Mouse (Mus musculus): ENCODE data around the gene Tpm4.
"Not testable (repeated sequence)": the region's sequence is repeated elsewhere in the genome, so short reads cannot be mapped to it uniquely, and the experiment has no call there.

Tpm4 gene

GRCm38 (mm10) chr8:72134756-72135445 is at the start of gene Tpm4:
Gene Tpm4, plus strand, starts transcription at chr8:72134975.
- no peak for DNase-seq (ENCODE audit: low read depth, low spot score)

- not testable (repeated sequence) for DNase-seq (ENCODE audit: low read depth, low spot score)
Measured at GRCm38 (mm10) chr8:72087611-72088010, 47.2 kb upstream of the Tpm4 start.

GRCm38 (mm10) chr8:72096721-72097120 is 38.1 kb upstream of the Tpm4 start:
- DNase-seq (ENCODE audit: low read depth, low spot score): not testable (repeated sequence)

- DNase-seq (ENCODE audit: low read depth, low spot score): not testable (repeated sequence)
Measured at GRCm38 (mm10) chr8:72099377-72100103, 35.2 kb upstream of the Tpm4 start.

- DNase-seq (ENCODE audit: low read depth, low spot score): no peak
Measured at GRCm38 (mm10) chr8:72105165-72105564, 29.6 kb upstream of the Tpm4 start.

- DNase-seq (ENCODE audit: low read depth, low spot score): no peak
Measured at GRCm38 (mm10) chr8:72106740-72107139, 28.0 kb upstream of the Tpm4 start, which contains the start of gene Olfr374. Gene Olfr374, plus strand, starts transcription at chr8:72107040.

- DNase-seq (ENCODE audit: low read depth, low spot score): no peak
Measured at GRCm38 (mm10) chr8:72110876-72111275, 23.9 kb upstream of the Tpm4 start.

- no peak for DNase-seq (ENCODE audit: low read depth, low spot score)
Measured at GRCm38 (mm10) chr8:72112486-72112885, 22.3 kb upstream of the Tpm4 start.

GRCm38 (mm10) chr8:72115202-72115601 is 19.6 kb upstream of the Tpm4 start:
- no peak for DNase-seq (ENCODE audit: low read depth, low spot score)

GRCm38 (mm10) chr8:72118616-72119015 is 16.2 kb upstream of the Tpm4 start:
- DNase-seq (ENCODE audit: low read depth, low spot score): no peak

GRCm38 (mm10) chr8:72121486-72121885 is 13.3 kb upstream of the Tpm4 start:
- not testable (repeated sequence) for DNase-seq (ENCODE audit: low read depth, low spot score)

- no peak for DNase-seq (ENCODE audit: low read depth, low spot score)
Measured at GRCm38 (mm10) chr8:72121997-72122396, 12.8 kb upstream of the Tpm4 start.

GRCm38 (mm10) chr8:72127834-72128233 is 6.9 kb upstream of the Tpm4 start:
- DNase-seq (ENCODE audit: low read depth, low spot score): no peak

GRCm38 (mm10) chr8:72131251-72131650 is 3.5 kb upstream of the Tpm4 start:
- no peak for DNase-seq (ENCODE audit: low read depth, low spot score)

- no peak for DNase-seq (ENCODE audit: low read depth, low spot score)
Measured at GRCm38 (mm10) chr8:72131901-72132300, 2.9 kb upstream of the Tpm4 start.

GRCm38 (mm10) chr8:72132417-72132816 is 2.4 kb upstream of the Tpm4 start:
- DNase-seq (ENCODE audit: low read depth, low spot score): no peak

GRCm38 (mm10) chr8:72132891-72133290 is 1.9 kb upstream of the Tpm4 start:
- no peak for DNase-seq (ENCODE audit: low read depth, low spot score)

- DNase-seq (ENCODE audit: low read depth, low spot score): no peak
Measured at GRCm38 (mm10) chr8:72133507-72133906, 1.3 kb upstream of the Tpm4 start.

- no peak for DNase-seq (ENCODE audit: low read depth, low spot score)
Measured at GRCm38 (mm10) chr8:72135446-72136301, 899 bp downstream of the Tpm4 start.

GRCm38 (mm10) chr8:72136302-72136978 is 1.7 kb downstream of the Tpm4 start:
- DNase-seq (ENCODE audit: low read depth, low spot score): no peak

GRCm38 (mm10) chr8:72137431-72137830 is 2.7 kb downstream of the Tpm4 start:
- no peak for DNase-seq (ENCODE audit: low read depth, low spot score)
